Mouse (Mus musculus) hindbrain, postnatal 0 days (tissue): ENCODE results near the gene Usp8. TPM values are rescaled to one million over a fixed set of nuclear protein-coding genes. Genes with fewer than 3 reads are reported as not detected.

Experiments
- ATAC-seq: fragments of 200-750 bp; cut with Nextera tagmentation; 2 replicates; pipeline ENCODE4 v1.8.0; 2017; ENCODE audit warnings: mild to moderate bottlenecking, moderate TSS enrichment, moderate library complexity
- DNase-seq: peaks from one replicate; pipeline ENCODE4 v3.0.0-alpha.2; 2015; ENCODE audit warnings: low spot score
- H3K27ac ChIP-seq: fragments of 300-500 bp; sonication (generic); 2 replicates; pipeline ENCODE4 v1.5.1; 2014; ENCODE audit warnings: mild to moderate bottlenecking
- H3K27me3 ChIP-seq: fragments of 300-500 bp; sonication (generic); 2 replicates; pipeline ENCODE4 v1.6.1; 2014; ENCODE audit warnings: low read length, mixed read lengths; ENCODE audit not compliant: insufficient read depth
- H3K36me3 ChIP-seq: fragments of 300-500 bp; sonication (generic); 2 replicates; pipeline ENCODE4 v1.6.1; 2014; ENCODE audit warnings: low read length, mixed read lengths; ENCODE audit not compliant: insufficient read depth
- H3K4me1 ChIP-seq: fragments of 300-500 bp; sonication (generic); 2 replicates; pipeline ENCODE4 v1.6.1; 2014; ENCODE audit warnings: antibody characterized with exemption, low read length, mixed read lengths; ENCODE audit not compliant: insufficient read depth
- H3K4me2 ChIP-seq: fragments of 300-500 bp; sonication (generic); 2 replicates; pipeline ENCODE4 v1.6.1; 2014; ENCODE audit warnings: low read depth, mild to moderate bottlenecking, low read length, moderate library complexity, mixed read lengths
- H3K4me3 ChIP-seq: fragments of 300-500 bp; sonication (generic); 2 replicates; pipeline ENCODE4 v1.5.1; 2014; ENCODE audit warnings: low read length
- H3K9ac ChIP-seq: fragments of 300-500 bp; sonication (generic); replicated peaks from 2 replicates; pipeline ENCODE4 v1.6.1; 2014; ENCODE audit warnings: mild to moderate bottlenecking, low read length, moderate library complexity, mixed read lengths
- H3K9me3 ChIP-seq: fragments of 300-500 bp; sonication (generic); 2 replicates; pipeline ENCODE4 v1.6.1; 2016; ENCODE audit warnings: low read length, mixed read lengths
- CTCF ChIP-seq: IDR thresholded peaks from 2 replicates; pipeline ENCODE4 v1.5.1; 2016; ENCODE audit warnings: antibody characterized with exemption, control low read depth, low read depth
- WGBS: fragments of 180-500 bp; shearing (Covaris S2); extraction: QIAGEN DNeasy Blood & Tissue Kit; methylation state at CpG from one replicate; pipeline ENCODE4 v1.1.7; 2014; 5-methylcytosine and 5-hydroxymethylcytosine counted together
- polyA plus RNA-seq: library from polyadenylated mRNA; unstranded; fragments of >200 nt; fragmentation: Nextera tagmentation; extraction: Ambion mirVana; gene quantifications from 2 replicates; pipeline ENCODE4 v1.2.1, GENCODE M21; 2015
- total RNA-seq: library from RNA; depleted of rRNA; stranded (reverse); fragments of >200 nt; gene quantifications from 2 replicates; pipeline ENCODE4 v1.2.3, GENCODE M21; 2014

Usp8 gene
- total and polyA plus RNA-seq, 2 experiments from 2014 or later = 15.6 to 20.9 TPM

DNA sequence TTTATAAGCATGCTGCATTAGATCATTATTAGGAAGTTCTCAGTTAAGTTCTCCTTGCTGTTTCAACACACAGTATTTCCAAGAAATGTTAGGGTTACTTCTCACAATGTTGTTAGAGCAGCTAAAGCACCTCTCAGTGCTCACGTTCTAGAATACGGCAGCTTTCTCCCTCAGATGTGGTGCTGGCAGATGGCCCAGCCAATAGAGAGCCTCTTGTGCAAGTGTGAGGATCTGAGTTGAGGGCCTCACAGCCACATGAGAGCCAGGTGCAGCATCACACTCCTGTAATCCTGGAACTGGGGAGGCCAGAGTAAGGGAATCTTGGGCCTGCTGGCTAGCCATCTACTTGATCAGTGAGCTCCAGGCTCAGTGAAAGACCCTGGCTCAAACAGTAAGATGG, 33.2 kb downstream of the Usp8 start:
- H3K36me3 ChIP-seq = peaks cover 49% of the 10 kb centered on the region
- WGBS = 73% methylated on average over 2 of the region's 2 CpGs

DNA sequence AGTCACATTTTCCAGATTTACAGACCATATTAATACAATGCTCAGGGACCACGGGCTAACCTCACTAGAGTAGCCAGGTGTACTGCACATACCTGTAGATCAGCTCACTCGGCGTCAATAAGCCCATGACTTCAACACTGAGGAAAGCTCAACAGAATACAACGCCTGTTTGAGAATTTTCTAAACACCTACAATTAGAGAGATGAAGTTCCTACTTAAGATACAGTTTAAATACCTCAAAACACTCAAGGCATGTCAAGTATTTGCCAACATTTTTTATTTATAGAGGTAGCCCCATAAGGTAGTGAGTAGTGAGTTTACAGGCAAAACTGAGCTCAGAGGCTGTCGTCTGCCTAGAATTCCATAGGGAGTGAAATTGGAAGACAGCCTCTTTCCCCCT, 36.3 kb downstream of the Usp8 start:
- ATAC-seq = no peak
- no peak overlapping the region for H3K4me2 ChIP-seq
- no peak overlapping the region for H3K9ac ChIP-seq
- no peak for TF ChIP-seq CTCF
- no peaks in the 10 kb centered on the region for H3K27me3 ChIP-seq
- no peak overlapping the region for H3K27ac ChIP-seq
- DNase-seq = no peak
- WGBS = 89% methylated on average over 5 of the region's 5 CpGs
- no peaks in the 10 kb centered on the region for H3K9me3 ChIP-seq
- H3K4me3 ChIP-seq = no peak overlapping the region
- H3K4me1 ChIP-seq = no peaks in the 10 kb centered on the region
- H3K36me3 ChIP-seq = peaks cover 47% of the 10 kb centered on the region

More for the DNA sequence above, 33.2 kb downstream of the Usp8 start:
- H3K4me1 ChIP-seq = no peaks in the 10 kb centered on the region
- H3K9me3 ChIP-seq = no peaks in the 10 kb centered on the region
- ATAC-seq (no peak), DNase-seq (no peak)
- no peak overlapping the region for H3K4me3 ChIP-seq
- no peak overlapping the region for H3K27ac ChIP-seq
- no peak overlapping the region for H3K4me2 ChIP-seq
- no peak for TF ChIP-seq CTCF
- H3K9ac ChIP-seq = no peak overlapping the region
- no peaks in the 10 kb centered on the region for H3K27me3 ChIP-seq

GRCm38 (mm10) chr2:126755664-126756063, 48.5 kb downstream of the Usp8 start:
- H3K36me3 ChIP-seq = peaks cover 86% of the 10 kb centered on the region
- H3K4me3 ChIP-seq = no peak overlapping the region
- no peak overlapping the region for H3K9ac ChIP-seq
- H3K27me3 ChIP-seq = no peaks in the 10 kb centered on the region
- WGBS = 98% methylated on average over 6 of the region's 6 CpGs
- no peak overlapping the region for H3K4me2 ChIP-seq
- TF ChIP-seq CTCF = no peak
- H3K27ac ChIP-seq = no peak overlapping the region
- H3K4me1 ChIP-seq = no peaks in the 10 kb centered on the region
- no peak for ATAC-seq
- no peak for DNase-seq
- no peaks in the 10 kb centered on the region for H3K9me3 ChIP-seq

DNA sequence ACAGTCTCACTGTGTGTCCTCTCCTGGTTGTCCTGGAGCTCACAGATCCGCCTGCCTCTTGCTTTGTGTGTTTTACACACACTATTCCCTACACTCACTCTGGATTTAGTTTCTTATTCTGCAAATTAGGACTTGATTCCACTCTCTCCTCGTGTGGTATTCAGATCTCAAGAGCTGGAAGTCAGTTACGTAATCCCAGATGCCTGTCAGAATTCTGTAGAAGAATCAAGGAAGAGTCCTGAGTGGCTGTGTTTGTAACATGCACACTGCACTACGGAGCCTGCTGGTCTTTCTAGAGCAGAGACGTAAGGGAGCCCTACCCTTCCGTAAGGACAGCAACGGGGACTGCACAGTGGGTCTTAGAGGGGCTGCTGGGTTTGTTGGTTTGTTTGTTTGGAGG, 52.2 kb downstream of the Usp8 start:
- H3K36me3 ChIP-seq = peaks cover 77% of the 10 kb centered on the region
- TF ChIP-seq CTCF = no peak
- H3K4me3 ChIP-seq = no peak overlapping the region
- H3K9me3 ChIP-seq = no peaks in the 10 kb centered on the region
- no peaks in the 10 kb centered on the region for H3K27me3 ChIP-seq
- ATAC-seq = no peak
- DNase-seq = no peak
- no peak overlapping the region for H3K27ac ChIP-seq
- 92% methylated on average over 7 of the region's 7 CpGs for WGBS
- H3K4me1 ChIP-seq = no peaks in the 10 kb centered on the region
- H3K4me2 ChIP-seq = no peak overlapping the region
- H3K9ac ChIP-seq = no peak overlapping the region

DNA sequence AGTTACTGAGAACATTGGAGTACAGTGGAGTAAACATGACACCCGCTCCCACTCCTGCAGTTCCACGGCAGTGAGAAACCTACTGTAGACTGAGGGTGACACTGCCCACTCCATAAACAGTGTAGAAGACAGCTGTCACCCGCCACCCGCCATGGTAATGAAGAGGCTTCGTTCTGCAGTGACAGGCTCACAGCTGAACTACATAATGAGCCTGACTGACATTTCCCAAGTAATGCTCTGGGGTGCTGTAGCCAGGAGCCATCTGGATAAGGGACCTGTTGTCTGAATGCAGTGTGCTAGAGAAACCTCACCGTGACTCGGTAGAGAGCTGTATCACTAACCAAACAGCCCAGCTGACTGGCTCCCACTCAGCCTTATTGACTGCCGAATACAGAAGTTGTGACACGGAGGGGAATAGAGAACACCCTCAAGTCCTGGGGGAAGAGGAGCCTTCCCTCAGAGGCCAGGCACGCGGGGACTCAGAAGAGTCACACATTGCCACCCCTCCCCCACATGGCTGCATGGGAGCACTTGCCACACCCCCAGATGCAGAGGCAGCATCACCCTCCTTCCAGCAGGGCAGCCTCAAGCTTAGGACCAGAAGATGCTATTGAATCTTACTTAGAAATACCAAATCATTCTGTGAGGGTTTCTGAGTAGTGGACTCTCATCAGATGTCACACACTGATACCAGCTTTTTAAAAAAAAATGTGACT, 58.9 kb downstream of the Usp8 start:
- TF ChIP-seq CTCF = no peak
- WGBS = 30% methylated on average over 11 of the region's 11 CpGs
- DNase-seq (peak; percentile 11), ATAC-seq (peak; percentile 78)
- peaks cover 15% of the 10 kb centered on the region; the same call in 1 of the 2 replicates for H3K36me3 ChIP-seq
- H3K4me2 ChIP-seq = no peak overlapping the region
- H3K27ac ChIP-seq = no peak overlapping the region
- no peaks in the 10 kb centered on the region for H3K9me3 ChIP-seq
- no peaks in the 10 kb centered on the region for H3K27me3 ChIP-seq
- no peak overlapping the region for H3K9ac ChIP-seq
- no peak overlapping the region for H3K4me3 ChIP-seq
- no peaks in the 10 kb centered on the region for H3K4me1 ChIP-seq

- no peak overlapping the region for H3K4me3 ChIP-seq
- ATAC-seq (no peak), DNase-seq (no peak)
- H3K9me3 ChIP-seq = no peaks in the 10 kb centered on the region
- H3K4me1 ChIP-seq = no peaks in the 10 kb centered on the region
- H3K9ac ChIP-seq = no peak overlapping the region
- H3K36me3 ChIP-seq = peaks cover 2% of the 10 kb centered on the region; the same call in 1 of the 2 replicates
- H3K27me3 ChIP-seq = no peaks in the 10 kb centered on the region
- H3K4me2 ChIP-seq = no peak overlapping the region
- H3K27ac ChIP-seq = no peak overlapping the region
- WGBS = 98% methylated on average over 3 of the region's 3 CpGs
- 0 out of 2 replicates have a peak, but pooled peaks have one; percentile 4 for TF ChIP-seq CTCF
These were observed 60.5 kb downstream of the Usp8 start for GRCm38 (mm10) chr2:126767599-126767998.

- TF ChIP-seq CTCF = no peak
- Histone ChIP-seq H3K4me2 (no peak overlapping the region), H3K4me3 (no peak overlapping the region), H3K27ac (no peak overlapping the region), H3K4me1 (no peaks in the 10 kb centered on the region), H3K27me3 (no peaks in the 10 kb centered on the region), H3K9ac (no peak overlapping the region), H3K36me3 (no peaks in the 10 kb centered on the region), H3K9me3 (no peaks in the 10 kb centered on the region)
- DNase-seq (no peak), ATAC-seq (no peak)
- WGBS = 75% methylated on average over 4 of the region's 4 CpGs
These were observed 61.1 kb downstream of the Usp8 start for GRCm38 (mm10) chr2:126768194-126768593.
